21 mouse cellular contexts compared by ENCODE assay signal in the genomic region with DNA sequence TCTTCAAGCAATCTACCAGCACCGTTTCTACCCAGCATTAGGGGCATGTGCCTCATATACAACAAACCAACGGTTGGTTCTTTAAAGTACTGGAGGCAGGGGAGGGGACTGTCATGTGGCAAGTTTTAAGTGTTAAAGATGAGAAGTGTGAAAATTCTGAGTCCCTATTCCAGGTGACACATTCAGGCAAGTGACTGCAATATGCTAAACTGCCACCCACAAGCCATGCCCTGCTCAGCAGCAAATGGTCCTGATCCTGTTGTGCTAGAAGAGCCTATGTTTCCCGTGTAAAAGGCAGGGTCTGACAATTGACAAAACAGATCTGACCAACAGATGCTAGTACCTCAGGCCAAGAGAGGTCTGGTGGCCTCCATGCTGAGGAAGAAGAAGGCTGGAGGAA.
"Had no signal": no experiment of that assay in that cellular context is flagged by ENCODE, and none has a peak within 500 bp of the region (broad histone marks: within the 10 kb centered on the region; RNA-seq: fewer than 3 reads in every experiment).

No protein-coding gene starts in this region.

- H3K27ac ChIP-seq: heart, embryonic 10.5 days; heart, embryonic 13.5 days; heart, embryonic 15.5 days; hindbrain, embryonic 10.5 days; hindbrain, embryonic 12.5 days; hindbrain, embryonic 14.5 days; intestine, embryonic 15.5 days; limb, embryonic 10.5 days; limb, embryonic 12.5 days; liver, embryonic 13.5 days had no signal

- DNase-seq: gastrocnemius, postnatal 14 days; gastrocnemius, postnatal 36 days; heart, adult 18-20 months; heart, postnatal 4 days; kidney, adult 18-20 months; kidney, adult 8-10 months; kidney, postnatal 10 days; kidney, postnatal 25 days; kidney, postnatal 4 days; liver; liver, embryonic 13.5 days had no signal

- H3K4me3 ChIP-seq: heart, embryonic 10.5 days; heart, embryonic 13.5 days; heart, embryonic 15.5 days; hindbrain, embryonic 10.5 days; hindbrain, embryonic 12.5 days; intestine, embryonic 15.5 days; left cerebral cortex, adult 2 months; limb, embryonic 10.5 days; limb, embryonic 12.5 days; liver, embryonic 13.5 days had no signal
